Mouse (Mus musculus) heart, adult 2 months (tissue): ENCODE measurements around the gene Tub.

Source experiments
- CTCF ChIP-seq: fragments of 200-600 bp; IDR thresholded peaks from 2 replicates; pipeline ENCODE4 v1.8.1; 2022; ENCODE audit warnings: antibody characterized with exemption, mild to moderate bottlenecking, moderate library complexity
- EP300 ChIP-seq: fragments of 200-500 bp; IDR thresholded peaks from 2 replicates; pipeline ENCODE4 v1.6.1; 2011; ENCODE audit warnings: low read depth, low read length, control low read depth; ENCODE audit not compliant: insufficient read depth
- POLR2A ChIP-seq: fragments of 200-500 bp; IDR thresholded peaks from 2 replicates; pipeline ENCODE4 v1.6.1; 2011; ENCODE audit warnings: mild to moderate bottlenecking, low read depth, low read length, control low read depth; ENCODE audit not compliant: insufficient read depth

- TF ChIP-seq EP300 (no peak), CTCF (no peak), POLR2A (no peak)
These were observed 837 bp upstream of the Tub start for GRCm38 (mm10) chr7:108949301-108949700.
